Mouse (Mus musculus) spleen, adult 2 months (tissue): ENCODE measurements around the gene Crb2.

Source experiments
- CTCF ChIP-seq: fragments of 200-500 bp; IDR thresholded peaks from 2 replicates; pipeline ENCODE4 v1.5.1; 2011; ENCODE audit warnings: mild to moderate bottlenecking, inconsistent platforms; ENCODE audit not compliant: insufficient read depth, insufficient read length, insufficient replicate concordance; ENCODE audit errors: extremely low read depth
- POLR2A ChIP-seq: fragments of 200-500 bp; IDR thresholded peaks from 2 replicates; pipeline ENCODE4 v1.6.1; 2011; ENCODE audit warnings: low read depth, low read length, inconsistent platforms

DNA sequence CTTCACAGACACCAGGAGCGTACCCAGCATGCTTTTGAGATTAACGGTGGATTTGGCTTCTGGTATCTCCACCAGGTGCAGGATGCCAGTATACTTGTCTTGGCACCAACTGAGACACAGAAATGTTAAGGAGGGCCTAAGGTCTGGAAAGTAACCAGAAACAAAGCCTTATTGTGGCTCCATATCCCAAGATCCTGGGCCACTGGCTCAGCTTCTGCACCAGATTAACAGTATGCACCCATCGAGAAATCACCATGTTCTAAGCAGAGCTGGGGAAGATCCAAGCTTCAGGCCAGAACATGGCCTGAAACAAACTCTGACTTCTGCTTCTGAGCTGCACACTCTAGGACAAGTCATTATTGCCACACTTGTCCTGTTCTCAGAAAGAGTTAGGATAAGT lies 60.9 kb downstream of the Crb2 start:
- TF ChIP-seq CTCF (no peak), POLR2A (no peak)
